Mouse (Mus musculus) stomach, embryonic 14.5 days (tissue): ENCODE measurements around the gene Cldn2. TPM values are rescaled to one million over a fixed set of nuclear protein-coding genes. Genes with fewer than 3 reads are reported as not detected.

ENCODE experiments used
- ATAC-seq: fragments of 200-750 bp; cut with Nextera tagmentation; 2 replicates; pipeline ENCODE4 v1.8.0; 2017; ENCODE audit warnings: low read depth, moderate TSS enrichment; ENCODE audit not compliant: insufficient number of reproducible peaks, insufficient read depth, low FRiP score
- H3K27ac ChIP-seq: fragments of 300-500 bp; sonication (generic); 2 replicates; pipeline ENCODE4 v1.5.1; 2014; ENCODE audit warnings: mild to moderate bottlenecking, low read length, moderate library complexity, mixed read lengths
- H3K27me3 ChIP-seq: fragments of 300-500 bp; sonication (generic); 2 replicates; pipeline ENCODE4 v1.6.1; 2014; ENCODE audit warnings: low read length, control low read depth, mixed read lengths; ENCODE audit not compliant: control insufficient read depth, insufficient read depth
- H3K36me3 ChIP-seq: fragments of 300-500 bp; sonication (generic); 2 replicates; pipeline ENCODE4 v1.6.1; 2014; ENCODE audit warnings: mild to moderate bottlenecking, control low read depth, low read length, moderate library complexity, mixed read lengths; ENCODE audit not compliant: control insufficient read depth, insufficient read depth
- H3K4me1 ChIP-seq: fragments of 300-500 bp; sonication (generic); 2 replicates; pipeline ENCODE4 v1.6.1; 2014; ENCODE audit warnings: low read length, control low read depth, mixed read lengths; ENCODE audit not compliant: control insufficient read depth, insufficient read depth
- H3K4me2 ChIP-seq: fragments of 300-500 bp; sonication (generic); replicated peaks from 2 replicates; pipeline ENCODE4 v1.6.1; 2014; ENCODE audit warnings: low read depth, low read length, control low read depth
- H3K4me3 ChIP-seq: fragments of 300-500 bp; sonication (generic); 2 replicates; pipeline ENCODE4 v1.5.1; 2014; ENCODE audit warnings: low read depth, low read length, control low read depth
- H3K9ac ChIP-seq: fragments of 300-500 bp; sonication (generic); replicated peaks from 2 replicates; pipeline ENCODE4 v1.6.1; 2014; ENCODE audit warnings: low read depth, mild to moderate bottlenecking, control low read depth, low read length, moderate library complexity, mixed read lengths
- H3K9me3 ChIP-seq: fragments of 300-500 bp; sonication (generic); 2 replicates; pipeline ENCODE4 v1.6.1; 2016; ENCODE audit warnings: low read depth, low read length, control low read depth; ENCODE audit not compliant: control insufficient read depth
- WGBS: fragments of 180-500 bp; shearing (Covaris S2); extraction: QIAGEN DNeasy Blood & Tissue Kit; methylation state at CpG from one replicate; pipeline ENCODE4 v1.1.7; 2014; 5-methylcytosine and 5-hydroxymethylcytosine counted together
- polyA plus RNA-seq: library from polyadenylated mRNA; unstranded; fragments of >200 nt; fragmentation: Nextera tagmentation; extraction: Ambion mirVana; gene quantifications from 2 replicates; pipeline ENCODE4 v1.2.1, GENCODE M21; 2014

Cldn2 gene
- polyA plus RNA-seq, 1 experiment from 2014 or later = 0.45 TPM

DNA sequence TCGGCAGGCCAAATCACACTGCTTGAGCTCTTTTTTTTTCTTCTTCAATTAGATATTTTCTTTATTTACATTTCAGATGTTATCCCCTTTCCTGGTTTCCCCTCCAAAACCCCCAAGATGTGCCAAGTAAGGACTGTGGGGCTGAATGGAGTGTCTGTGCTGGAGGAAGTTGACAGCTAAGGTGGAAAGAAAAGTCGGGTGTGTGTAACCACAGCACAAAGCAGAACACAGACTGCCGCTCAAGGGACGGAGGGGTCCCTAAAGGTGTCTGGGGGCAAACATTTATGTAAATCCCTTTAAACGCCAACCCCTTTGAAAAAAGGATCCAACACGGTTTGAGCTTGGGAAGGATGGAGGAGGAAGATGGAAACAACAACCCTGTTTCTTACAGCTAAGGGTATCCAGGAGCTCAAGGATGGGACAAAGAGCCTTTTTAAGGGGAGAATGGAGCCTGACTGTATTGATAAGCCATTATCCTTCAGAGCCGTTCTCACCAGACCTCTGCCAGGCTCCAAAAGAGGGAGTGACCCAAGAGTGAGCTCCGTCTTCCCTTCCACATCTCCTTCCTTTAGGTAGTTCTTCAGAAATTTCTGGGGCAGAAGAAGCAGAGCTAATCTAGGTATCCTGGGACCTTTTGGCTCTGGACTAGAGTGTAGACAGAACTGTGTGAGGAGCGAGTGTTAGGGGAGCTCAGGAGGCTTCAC lies 12.8 kb downstream of the Cldn2 start:
- no peaks in the 10 kb centered on the region for H3K27me3 ChIP-seq
- no peak overlapping the region for H3K4me3 ChIP-seq
- H3K4me2 ChIP-seq = no peak overlapping the region
- H3K9ac ChIP-seq = no peak overlapping the region
- H3K27ac ChIP-seq = no peak overlapping the region
- no peaks in the 10 kb centered on the region for H3K4me1 ChIP-seq
- 75% methylated on average over 9 of the region's 9 CpGs for WGBS
- no peaks in the 10 kb centered on the region for H3K36me3 ChIP-seq
- H3K9me3 ChIP-seq = no peaks in the 10 kb centered on the region
- no peak for ATAC-seq

DNA sequence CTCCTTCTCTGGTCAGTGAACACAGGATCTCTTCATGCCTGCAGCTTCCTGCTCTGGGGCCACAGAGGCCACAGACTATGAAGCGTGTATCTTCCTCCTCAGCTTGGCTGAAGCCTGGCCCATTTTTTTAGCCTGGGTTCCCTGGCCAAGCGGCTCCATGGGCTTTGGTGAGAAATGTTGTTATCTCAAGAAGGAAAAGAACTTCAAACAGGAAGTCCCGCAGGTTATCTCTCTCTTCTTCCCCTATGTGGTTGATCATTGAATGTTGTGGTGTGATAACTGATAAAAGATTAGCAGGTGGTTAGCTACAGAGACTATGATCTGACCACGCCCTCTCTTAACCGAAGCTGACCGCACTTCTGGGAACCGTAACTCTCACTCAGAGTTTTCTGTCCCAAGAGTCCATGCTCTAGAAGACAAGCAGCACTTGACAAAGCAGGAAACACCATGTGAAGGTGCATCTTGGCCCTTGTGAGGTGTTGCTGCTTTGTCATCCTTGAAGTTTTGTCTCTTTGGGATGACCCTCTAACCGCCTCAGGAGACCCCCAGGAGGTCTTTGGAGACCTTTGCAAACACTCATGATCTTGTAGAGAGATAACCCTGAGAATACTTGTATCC lies 13.5 kb downstream of the Cldn2 start:
- Histone ChIP-seq H3K9me3 (no peaks in the 10 kb centered on the region), H3K27me3 (no peaks in the 10 kb centered on the region), H3K27ac (no peak overlapping the region), H3K4me2 (no peak overlapping the region), H3K4me3 (no peak overlapping the region), H3K4me1 (no peaks in the 10 kb centered on the region), H3K36me3 (no peaks in the 10 kb centered on the region), H3K9ac (no peak overlapping the region)
- no peak for ATAC-seq
- 79% methylated on average over 8 of the region's 8 CpGs for WGBS

DNA sequence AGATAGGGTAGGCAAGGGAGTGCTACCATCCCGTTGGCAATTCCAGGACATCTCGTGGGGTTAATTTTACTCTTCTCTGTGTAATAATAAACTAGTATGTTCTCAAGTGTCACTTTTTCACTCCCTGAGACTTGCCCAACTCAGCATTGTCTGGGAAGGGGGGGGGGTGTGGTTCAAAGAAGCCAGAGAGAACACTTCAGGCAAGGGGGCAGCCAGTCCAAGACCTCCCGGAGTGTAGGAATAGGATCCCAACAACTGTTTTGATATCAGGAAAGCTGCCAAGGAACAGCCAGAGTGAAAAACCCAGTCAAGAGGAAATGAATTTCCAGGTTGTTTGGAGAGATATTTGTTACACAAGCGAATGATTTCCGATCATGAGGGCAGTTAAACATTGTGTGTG lies 14.6 kb downstream of the Cldn2 start:
- Histone ChIP-seq H3K9ac (no peak overlapping the region), H3K27ac (no peak overlapping the region), H3K4me1 (no peaks in the 10 kb centered on the region), H3K9me3 (no peaks in the 10 kb centered on the region), H3K4me2 (no peak overlapping the region), H3K27me3 (no peaks in the 10 kb centered on the region), H3K36me3 (no peaks in the 10 kb centered on the region), H3K4me3 (no peak overlapping the region)
- WGBS = 71% methylated on average over 5 of the region's 5 CpGs
- ATAC-seq = no peak

DNA sequence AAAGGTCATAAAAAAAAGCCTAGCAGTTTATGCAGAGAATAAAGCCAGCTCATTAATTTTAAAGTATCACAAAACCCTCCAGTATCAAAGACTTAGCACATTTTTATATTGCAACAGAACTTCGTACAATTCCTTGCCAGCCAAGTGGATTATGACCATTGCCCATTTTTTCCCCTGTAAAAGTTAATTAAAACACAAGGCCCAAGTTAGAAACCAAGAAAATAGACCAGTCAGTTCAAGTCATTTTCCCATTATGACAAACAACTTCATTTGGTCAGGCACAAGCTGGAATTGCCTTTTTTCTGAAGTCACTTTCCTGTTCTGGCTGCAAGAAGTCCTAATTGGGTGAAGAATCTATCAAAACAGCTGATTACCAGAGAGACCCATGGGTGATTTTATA lies 24.8 kb downstream of the Cldn2 start:
- H3K36me3 ChIP-seq = no peaks in the 10 kb centered on the region
- H3K4me1 ChIP-seq = no peaks in the 10 kb centered on the region
- no peak overlapping the region for H3K4me2 ChIP-seq
- no peak overlapping the region for H3K9ac ChIP-seq
- no peaks in the 10 kb centered on the region for H3K27me3 ChIP-seq
- H3K4me3 ChIP-seq = no peak overlapping the region
- no peak for ATAC-seq
- no peak overlapping the region for H3K27ac ChIP-seq
- H3K9me3 ChIP-seq = no peaks in the 10 kb centered on the region
- 74% methylated on average over 1 of the region's 1 CpGs for WGBS

DNA sequence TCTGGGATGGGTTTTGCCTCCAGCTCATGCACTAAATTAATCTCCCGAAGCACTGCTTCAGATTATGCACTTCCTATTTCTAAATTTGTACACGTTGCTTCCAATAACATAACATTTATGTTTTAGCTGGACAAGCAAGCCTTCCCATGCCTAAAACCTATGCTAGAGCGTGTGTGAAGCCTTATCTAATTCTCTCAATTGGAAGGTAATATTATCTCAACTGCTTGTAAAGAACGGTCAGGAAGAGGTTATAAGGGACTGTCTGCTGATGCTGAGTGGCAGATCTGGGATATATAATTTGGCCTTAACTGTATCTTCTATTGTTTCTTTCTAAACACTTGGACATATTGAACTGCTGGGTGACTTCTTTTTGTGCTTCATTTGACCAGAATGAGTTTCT lies 26.3 kb downstream of the Cldn2 start:
- Histone ChIP-seq H3K36me3 (no peaks in the 10 kb centered on the region), H3K9ac (no peak overlapping the region), H3K4me1 (no peaks in the 10 kb centered on the region), H3K4me2 (no peak overlapping the region), H3K9me3 (no peaks in the 10 kb centered on the region), H3K27me3 (no peaks in the 10 kb centered on the region), H3K27ac (no peak overlapping the region), H3K4me3 (no peak overlapping the region)
- WGBS = 84% methylated on average over 4 of the region's 4 CpGs
- no peak for ATAC-seq

DNA sequence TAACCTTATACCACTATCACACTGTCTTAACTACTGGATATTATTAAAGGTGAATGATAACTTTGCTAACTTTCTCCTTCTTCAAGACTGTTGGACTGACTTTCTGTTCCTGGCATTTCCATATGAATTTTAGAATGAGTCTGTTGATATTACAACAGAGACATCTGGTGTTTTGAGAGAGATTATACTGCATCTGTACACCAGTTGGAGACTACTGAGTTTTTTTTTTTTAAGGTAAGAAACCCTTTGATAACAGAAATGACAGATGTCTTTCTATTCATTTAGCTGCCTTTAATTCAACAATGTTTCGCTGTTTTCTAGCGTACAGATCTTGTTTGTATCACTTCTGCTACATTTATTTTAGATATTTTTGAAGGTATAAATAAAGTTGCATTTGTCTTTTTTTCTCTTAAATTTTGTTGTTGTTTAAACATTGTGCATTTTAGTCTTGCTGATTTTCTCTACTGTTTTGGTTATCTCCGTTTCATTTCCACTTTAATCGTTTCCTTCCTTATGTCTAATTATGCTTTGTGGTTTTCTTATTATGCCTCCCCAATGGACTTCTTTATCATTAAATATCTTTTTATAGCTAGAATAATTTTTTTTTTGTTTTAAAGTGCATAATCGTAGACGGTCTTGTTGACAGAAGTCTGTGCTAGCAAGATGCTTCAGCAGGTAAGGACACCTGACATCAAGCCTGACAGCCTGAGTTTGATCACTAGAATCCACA lies 27.9 kb downstream of the Cldn2 start:
- no peaks in the 10 kb centered on the region for H3K27me3 ChIP-seq
- WGBS = 90% methylated on average over 6 of the region's 6 CpGs
- no peaks in the 10 kb centered on the region for H3K9me3 ChIP-seq
- H3K36me3 ChIP-seq = no peaks in the 10 kb centered on the region
- no peak overlapping the region for H3K9ac ChIP-seq
- no peak overlapping the region for H3K4me2 ChIP-seq
- ATAC-seq = no peak
- H3K4me1 ChIP-seq = no peaks in the 10 kb centered on the region
- no peak overlapping the region for H3K27ac ChIP-seq
- no peak overlapping the region for H3K4me3 ChIP-seq

DNA sequence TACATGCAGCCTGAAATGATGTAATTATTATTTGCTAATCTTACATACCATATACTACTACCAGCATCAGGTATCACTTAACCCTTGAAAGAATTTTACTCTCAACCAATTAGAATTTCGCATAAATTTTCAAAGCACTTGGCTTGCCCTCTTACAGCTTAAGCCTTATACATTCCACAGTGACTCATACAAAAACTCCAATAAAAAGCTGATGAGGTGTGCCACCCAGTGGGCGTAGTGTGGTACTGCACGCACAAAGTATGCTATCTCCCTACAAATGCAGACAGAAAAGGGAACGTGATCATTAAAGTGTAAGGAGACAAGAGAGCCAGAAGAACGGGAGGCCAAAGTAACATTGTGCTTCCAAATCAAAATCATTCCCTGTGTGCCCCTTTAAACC lies 31.8 kb downstream of the Cldn2 start:
- Histone ChIP-seq H3K4me1 (no peaks in the 10 kb centered on the region), H3K9ac (no peak overlapping the region), H3K4me2 (no peak overlapping the region), H3K9me3 (no peaks in the 10 kb centered on the region), H3K4me3 (no peak overlapping the region), H3K36me3 (no peaks in the 10 kb centered on the region; the same call in 1 of the 2 replicates), H3K27ac (no peak overlapping the region), H3K27me3 (no peaks in the 10 kb centered on the region)
- 20% methylated on average over 5 of the region's 5 CpGs for WGBS
- ATAC-seq = no peak

DNA sequence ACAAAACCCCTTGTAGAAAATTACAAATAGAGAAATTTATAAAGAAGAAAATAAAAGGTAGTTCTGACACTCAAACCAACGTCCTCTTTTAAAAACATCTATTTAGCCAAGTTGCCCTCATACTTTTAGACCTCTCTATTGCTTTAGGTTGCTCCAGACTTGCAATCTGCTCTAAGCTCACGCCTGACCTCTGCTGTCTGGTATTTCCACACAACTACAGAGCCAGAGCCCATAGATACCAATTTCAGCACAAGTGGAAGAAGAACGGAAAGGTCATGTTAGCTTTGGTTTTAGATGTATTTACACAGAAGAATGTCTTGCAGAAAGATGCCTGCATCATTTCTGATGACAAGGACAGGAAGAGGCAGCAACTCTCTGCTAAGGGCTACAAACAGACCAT lies 38.4 kb downstream of the Cldn2 start:
- H3K27ac ChIP-seq = no peak overlapping the region
- no peaks in the 10 kb centered on the region; the same call in 1 of the 2 replicates for H3K36me3 ChIP-seq
- no peak for ATAC-seq
- H3K9ac ChIP-seq = no peak overlapping the region
- WGBS = 46% methylated on average over 3 of the region's 3 CpGs
- no peaks in the 10 kb centered on the region for H3K9me3 ChIP-seq
- H3K4me2 ChIP-seq = no peak overlapping the region
- H3K4me3 ChIP-seq = no peak overlapping the region
- no peaks in the 10 kb centered on the region for H3K27me3 ChIP-seq
- no peaks in the 10 kb centered on the region for H3K4me1 ChIP-seq
